Mouse (Mus musculus) adrenal gland, postnatal 4 days (tissue): ENCODE measurements around the gene Aasdh. TPM values are rescaled to one million over a fixed set of nuclear protein-coding genes. Genes with fewer than 3 reads are reported as not detected.
A peak's percentile ranks its signal among the peaks of the same experiment; 100 is the strongest.
"Not testable (repeated sequence)": the region's sequence is repeated elsewhere in the genome, so short reads cannot be mapped to it uniquely, and the experiment has no call there.

Experiments used
- DNase-seq, 2 experiments: peaks; one replicate each; pipeline ENCODE4 v3.0.0; 2021 to 2022; ENCODE audit warnings: low spot score in 2 of 2, mixed read lengths in 2 of 2
- total RNA-seq, 2 experiments: library from RNA; stranded (reverse); gene quantifications; 2 replicates each; pipeline ENCODE4 v1.2.3; 2021

Aasdh gene
- total RNA-seq, 2 experiments from 2014 or later, result 23.0 to 25.4 TPM

DNA sequence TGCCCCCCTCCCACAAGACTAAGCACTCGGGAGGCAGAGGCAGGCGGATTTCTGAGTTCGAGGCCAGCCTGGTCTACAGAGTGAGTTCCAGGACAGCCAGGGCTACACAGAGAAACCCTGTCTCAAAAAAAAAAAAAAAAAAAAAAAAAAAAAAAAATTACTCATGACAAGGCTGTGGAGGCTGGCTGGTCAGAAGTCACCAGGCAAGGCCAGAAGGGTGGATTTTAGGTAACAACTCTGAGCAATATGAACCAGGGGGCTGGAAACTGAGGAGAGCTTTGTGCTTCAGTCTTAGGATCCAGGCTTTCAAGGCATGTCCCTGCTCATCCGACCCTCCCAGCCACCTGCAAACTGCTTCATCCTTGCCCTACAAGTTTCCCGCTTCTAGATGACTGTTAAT, 7.2 kb upstream of the Aasdh start:
- DNase-seq, result not testable (repeated sequence)

DNA sequence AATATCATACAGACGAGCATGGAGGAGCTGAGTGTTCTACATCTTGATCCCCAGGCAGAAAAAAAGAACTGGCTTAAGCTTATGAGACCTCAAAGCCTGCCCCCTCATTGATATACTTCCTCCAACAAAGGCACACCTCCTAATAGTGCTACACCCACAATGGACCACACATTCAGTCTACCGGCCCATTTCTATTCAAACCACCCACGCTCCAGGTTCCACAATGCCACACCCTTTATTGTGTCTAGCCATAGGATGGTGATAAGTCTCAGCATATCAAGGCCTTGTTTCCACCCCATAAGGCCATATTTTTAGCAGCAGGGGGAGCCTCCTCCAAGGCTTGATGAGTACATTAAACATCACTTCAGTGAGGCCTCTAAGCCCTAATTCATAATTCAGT, 5.5 kb upstream of the Aasdh start:
- DNase-seq, result no peak

DNA sequence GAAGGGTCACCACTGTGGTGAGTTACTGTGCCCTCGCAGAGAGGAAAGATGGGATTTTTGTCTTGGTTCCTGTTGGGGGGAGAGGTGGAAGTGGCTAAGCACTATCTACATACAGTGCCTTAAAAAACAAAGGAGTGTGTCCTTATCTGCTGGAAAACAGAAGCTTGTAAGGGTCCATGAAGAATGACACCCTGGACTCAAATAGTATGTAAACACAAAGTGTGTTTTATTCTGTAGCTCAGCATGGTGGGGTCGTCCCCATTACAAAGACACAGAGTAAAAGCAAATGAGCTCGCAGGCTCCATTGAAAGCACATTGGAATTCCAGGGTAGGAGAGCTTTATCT, 813 bp upstream of the Aasdh start:
- no peak for DNase-seq

DNA sequence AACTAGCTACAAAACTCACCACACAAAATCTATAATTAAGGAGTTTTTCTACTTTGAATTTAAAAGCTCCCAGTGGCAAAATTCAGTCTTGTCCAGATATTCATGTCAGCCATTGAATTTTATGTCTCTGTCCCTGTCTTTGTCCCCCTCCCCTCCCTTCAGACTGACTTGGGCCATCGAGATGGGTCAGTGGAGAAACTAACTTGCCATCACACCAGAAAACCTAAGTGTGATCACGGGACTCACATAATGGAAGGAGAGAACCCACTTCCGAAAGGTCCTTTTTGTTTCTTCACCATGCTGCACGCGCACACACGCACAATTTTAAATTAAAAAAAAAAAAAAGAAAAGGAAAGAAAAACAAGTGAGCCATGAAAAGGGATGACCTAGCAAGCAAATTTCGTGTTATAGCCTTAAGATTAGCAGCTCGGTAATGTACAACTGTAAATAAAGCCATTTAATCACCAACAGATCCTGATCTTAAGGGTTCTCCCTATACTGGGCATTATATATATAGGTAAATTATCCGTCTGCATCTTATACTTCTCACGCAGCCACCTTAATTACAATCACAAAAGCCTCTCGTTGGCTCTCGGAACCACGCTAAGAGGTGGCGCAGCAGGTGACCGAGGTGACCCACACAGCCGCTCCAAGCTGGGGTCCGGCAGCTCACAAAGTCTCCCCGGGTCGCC, 455 bp downstream of the Aasdh start:
- DNase-seq, result no peak

DNA sequence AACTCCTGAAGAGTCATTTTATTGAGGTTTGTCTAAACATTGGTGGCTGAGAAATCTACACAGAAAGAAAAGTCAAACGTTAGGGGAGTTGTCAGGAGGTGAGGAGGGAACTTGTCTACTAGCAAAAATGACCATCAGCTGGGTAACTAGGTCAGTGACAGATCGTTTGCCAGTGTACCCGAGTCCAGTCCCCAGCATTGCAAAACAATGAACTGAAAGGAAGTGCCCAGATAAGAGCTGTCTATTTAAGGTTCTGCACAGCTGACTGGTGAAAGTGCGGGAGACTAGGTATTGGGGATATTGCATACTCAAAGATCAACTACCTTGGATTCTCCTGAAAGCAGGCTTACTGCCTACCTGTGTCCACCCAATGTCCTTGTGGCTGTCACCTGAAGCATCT, 3.2 kb downstream of the Aasdh start:
- no peak for DNase-seq

DNA sequence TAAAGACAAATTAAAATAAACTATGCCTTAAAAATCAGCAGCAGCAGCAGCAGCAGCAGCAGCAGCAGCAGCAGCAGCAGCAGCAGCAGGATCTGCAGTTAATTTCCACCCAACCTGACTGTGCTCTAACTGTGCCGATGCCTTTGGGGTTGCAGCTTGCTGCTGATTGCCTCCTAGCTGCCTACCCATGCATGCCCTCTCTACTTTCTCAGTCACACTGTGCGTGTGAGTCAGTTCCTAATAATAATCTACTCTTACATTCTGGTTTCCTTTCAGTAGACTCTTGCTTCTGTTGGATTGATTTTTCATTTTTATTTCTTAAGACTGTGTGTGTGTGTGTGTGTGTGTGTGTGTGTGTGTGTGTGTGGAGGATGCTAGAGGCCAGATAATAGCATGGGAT, 12.2 kb downstream of the Aasdh start:
- no peak for DNase-seq

DNA sequence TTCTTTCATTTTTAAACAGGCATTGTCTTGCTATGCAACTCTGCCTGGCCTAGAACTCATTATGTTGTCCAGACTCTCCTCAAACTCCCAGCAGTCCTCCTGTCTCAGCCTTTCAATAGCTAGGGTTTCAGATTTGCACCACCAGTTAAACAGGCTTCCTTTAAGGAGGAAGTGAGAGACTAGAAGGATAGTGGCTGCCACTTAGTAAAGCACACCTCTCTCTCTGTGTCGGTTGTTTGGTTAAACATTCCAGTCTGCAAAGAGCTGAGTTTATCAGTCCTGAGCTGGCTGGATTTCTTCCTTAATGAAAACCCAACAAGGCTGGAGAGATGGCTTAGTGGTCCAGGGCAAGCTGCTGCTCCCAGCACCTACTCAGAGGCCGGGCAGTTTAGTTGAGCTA, 12.7 kb downstream of the Aasdh start:
- DNase-seq, result no peak

DNA sequence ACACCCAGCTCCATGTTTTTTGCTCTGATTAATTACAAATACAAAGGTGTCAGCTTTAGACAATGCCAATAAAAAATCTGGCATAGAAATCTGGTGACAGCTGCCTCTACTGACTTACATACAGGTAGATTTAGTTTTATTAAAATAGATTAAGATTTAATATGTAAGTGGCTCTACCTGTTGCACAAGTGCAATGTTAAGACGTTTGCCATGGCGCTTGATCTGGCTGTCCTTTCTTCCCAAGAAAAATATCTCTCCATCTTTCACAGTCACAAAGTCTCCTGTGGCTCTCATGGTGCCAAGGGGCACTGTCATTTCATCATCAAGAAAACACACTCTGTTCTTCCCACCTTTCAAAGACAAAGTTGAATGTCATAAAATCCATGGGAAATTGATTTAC, 18.3 kb downstream of the Aasdh start:
- no peak for DNase-seq

DNA sequence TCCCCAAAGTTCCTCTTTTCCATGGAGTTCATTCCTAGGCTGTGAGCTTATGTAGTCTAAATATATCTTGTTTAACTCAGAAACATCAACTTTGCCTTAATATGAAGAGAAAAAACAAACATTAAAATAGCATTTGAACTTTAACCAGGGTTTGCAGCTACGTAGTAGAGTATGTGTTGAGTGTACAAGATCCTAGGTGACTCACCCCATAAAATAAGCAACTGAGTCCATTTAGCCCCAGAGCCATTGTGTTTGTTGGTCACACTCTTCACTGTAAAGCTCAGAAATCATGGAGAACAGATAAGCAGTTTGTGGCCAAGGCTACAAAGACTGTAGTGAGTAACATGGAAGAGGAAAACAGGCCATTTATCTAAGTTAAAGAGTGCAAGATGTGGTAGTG, 21.2 kb downstream of the Aasdh start:
- DNase-seq, result no peak

DNA sequence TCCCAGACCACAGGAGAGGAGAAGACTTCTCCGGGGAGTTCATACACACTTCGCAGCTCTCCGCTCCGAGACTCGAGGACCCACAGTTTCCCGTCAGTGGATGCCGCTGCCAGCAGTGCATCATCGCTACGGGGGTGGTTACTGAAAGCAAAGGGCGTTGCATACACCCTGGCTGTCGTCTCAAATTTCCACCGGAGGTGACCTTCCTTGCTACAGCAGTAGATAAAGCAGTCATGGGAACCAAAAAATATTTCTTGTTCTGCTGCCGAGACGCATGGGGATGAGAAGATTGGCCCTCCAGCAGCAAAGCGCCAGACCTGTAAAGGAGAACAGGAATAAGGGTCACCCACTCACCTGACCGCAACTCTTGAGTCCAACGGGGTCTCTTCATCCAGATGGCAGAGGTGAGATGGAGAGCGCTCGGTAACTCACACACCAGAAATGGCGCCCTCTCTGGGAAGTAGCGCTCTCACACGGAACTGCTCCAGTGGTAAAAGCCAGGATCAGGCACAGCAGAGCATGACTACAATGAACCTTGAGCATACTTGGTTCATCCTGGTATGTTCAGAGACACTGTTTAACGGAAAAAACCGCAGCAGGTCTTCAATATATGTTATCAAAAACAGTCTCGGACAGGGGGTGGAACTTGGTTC, 29.1 kb downstream of the Aasdh start:
- DNase-seq, result no peak

DNA sequence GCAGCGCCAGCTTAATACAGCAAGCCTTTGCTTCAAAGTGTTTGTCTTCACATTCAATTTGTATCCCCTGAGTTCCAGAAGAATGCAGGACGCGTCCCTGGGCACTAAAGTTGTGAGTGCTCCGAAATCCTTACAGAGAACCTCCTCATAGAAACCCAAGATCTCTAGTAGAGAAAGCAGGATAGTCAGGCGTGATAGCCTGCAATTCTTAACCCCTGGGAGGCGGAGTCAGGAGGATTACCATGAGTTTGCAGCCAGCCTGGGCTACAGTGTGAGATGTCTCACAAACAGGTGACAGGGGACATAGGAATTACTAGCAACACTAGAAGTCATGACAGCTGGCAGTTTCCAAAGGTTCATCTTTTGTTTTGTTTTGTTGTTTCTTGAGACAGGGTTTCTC, 35.8 kb downstream of the Aasdh start:
- no peak for DNase-seq

DNA sequence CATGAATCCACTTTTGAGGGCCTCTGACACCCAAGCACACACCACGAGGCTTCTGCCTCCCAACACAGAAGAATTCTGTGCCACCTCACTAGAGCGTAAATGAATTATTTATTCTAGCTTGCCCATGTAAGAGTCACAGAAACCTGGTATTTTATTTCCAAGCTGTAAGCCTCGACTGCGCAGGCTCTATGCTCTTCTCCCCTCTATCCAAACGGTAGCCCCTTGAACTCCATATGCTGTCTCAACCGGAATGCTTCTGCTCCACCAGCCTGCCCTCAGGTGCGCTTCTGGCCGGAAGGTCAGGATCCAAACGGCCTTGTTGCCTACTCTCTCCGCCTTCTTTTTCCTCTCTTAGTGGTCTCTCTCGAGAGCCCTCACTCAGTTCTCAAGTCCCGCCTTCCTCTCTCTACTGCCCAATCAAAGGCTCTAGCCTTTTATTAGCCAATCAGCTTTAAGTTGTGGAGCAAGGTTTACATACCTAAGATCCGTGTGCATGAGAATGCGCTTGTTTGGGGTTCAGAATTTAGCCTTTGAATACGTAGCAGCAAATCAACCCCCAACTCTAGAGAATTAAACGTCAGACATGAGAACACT, 36.5 kb downstream of the Aasdh start:
- DNase-seq, result no peak

DNA sequence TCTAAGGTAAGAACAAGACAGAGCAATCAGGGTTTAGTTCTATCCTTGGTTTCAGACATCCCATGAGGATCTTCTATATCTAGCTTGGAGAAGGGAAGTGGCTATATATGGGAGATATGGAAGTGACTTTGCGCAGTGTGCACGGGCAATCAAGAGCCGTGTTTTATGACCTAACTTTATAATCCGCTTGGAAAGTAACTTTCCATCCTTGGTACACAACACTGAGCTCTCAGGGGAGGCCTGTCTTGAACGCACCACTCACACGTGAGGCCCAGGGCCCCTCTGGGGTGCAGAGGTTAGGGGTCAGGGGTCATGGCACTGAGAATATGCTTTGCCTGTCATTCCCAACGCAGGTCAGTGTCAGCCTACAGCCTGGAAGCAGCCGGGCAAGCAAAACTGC, 38.5 kb downstream of the Aasdh start:
- no peak for DNase-seq

DNA sequence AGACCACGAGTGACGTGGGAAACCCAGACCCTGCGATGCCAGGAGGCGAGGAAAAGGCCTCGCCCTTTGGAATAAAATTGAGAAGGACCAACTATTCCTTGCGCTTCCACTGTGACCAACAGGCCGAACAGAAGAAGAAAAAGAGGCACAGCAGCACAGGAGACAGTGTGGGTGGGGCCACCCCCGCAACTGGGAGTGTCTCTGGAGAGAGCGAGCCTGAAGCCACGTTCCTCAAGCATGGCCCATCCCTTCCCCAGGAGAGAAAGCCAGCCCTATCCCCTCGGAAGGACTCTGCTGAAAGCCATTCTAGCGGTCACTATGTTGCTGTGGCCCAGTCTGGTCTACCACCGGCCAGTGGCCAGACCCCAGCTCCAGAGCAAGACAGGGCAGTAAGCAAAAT, 46.9 kb downstream of the Aasdh start:
- DNase-seq, result no peak

DNA sequence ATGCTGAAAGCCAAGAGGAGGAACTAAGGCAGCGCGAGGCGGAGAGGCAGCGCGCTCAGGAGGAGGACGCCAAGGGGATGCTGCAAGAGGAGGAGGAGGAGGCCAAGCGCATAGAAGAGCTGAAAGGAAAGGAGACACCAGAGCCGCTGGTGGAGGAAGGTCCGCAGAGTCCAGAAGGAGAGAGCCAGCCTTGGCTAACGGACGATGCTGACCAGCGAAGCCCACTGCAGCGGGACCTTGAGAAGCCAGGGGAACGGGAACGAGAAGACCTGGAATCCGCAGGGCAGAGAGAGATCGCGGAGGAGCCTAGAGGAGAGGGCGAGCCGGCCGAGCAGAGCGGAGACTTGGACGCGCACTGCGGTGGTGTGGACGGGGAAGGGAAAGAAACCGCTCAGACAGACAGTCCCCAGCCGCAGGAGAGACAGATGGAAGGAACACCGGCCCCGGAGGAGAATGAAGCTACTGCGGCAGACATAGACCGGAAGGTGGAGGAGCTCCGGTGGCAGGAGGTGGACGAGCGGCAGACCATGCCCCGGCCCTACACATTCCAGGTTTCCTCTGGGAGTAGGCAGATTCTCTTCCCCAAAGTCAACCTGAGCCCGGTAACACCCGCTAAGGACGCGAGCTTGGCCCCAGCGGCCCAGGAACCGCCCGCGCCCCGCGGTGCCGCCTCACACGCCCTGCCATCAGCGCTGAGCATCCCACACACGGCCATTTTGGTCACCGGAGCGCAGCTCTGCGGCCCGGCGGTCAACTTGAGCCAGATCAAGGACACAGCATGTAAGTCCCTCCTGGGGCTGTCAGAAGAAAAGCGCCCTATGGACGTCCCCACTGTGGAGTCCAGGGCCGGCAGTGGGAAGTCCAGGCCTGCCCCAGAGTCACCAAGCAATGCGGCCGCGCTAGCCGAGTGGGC, 48.0 kb downstream of the Aasdh start:
- DNase-seq, result no peak

DNA sequence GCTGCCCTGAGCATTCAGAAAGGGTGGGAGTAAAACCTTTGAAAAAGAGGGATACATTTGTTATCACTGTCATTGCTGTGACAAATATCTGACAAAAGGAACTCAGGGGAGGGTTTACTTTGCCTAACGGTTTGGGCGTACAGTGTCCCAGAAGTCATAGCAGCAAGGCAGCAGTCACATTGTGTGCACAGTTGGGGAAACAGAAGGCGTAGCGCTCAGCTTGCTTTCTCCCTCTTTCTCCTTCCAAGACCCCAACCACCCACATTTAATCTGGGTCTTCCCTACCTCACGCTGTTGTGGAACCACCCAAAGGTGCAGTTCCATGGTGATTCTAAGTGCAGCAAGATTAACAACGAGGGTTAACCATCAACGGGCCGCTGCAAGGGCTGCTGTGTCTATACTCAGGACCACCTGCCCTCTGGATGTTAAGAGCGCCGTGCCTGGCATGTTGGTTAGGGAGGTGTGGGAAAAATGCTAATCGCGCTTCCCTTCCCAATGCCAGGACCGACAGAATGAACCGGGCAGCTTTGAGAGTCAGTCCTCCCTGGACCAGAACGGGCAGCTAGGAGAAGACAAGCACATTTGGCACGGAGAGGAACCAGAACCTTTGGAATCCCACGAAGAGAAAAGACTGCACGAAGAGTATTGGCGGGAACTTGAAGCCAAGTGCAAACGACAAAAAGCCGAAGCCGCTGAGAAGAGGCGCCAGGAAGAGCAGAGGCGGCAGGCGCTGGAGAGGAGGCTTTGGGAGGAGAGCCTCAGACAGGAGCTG, 49.3 kb downstream of the Aasdh start:
- no peak for DNase-seq

DNA sequence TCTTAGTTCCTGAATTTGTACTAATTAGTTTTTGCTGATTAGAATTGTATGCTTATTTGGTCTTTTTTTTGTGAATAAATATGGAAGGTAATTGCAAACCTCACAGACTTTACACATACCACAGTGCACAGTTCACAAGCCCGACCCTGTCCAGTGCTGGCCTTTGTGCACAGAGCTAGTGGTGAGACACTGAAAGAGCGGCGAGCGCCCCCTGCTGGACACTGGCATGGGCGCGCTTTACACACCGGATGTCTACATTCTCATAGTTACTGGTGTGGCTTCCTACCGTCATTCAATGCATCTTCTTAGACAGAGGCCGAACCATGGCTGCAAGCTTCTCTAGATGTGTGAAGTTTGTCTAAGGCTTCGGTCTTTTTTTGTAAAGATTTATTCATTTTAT, 51.8 kb downstream of the Aasdh start:
- peak; percentile 58 to 63 for DNase-seq

DNA sequence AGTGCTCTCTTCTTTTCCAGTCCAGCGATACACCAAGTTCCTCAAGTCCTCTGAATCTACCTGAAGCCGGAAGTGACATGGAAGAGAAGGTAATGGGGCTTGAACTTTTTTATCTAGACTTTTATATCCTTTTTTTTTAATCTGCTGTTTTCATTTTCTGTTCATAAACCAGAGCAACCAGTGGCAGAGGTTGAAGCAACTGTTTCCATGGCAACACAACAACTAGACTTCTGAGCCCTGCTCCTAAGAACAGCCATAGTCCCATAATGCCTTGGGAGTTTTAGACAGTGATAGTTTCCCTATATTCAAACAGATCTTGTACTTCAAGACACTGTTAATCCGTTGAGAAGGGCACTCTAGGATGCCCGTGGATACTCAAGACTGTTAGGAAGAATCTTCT, 54.0 kb downstream of the Aasdh start:
- no peak for DNase-seq

DNA sequence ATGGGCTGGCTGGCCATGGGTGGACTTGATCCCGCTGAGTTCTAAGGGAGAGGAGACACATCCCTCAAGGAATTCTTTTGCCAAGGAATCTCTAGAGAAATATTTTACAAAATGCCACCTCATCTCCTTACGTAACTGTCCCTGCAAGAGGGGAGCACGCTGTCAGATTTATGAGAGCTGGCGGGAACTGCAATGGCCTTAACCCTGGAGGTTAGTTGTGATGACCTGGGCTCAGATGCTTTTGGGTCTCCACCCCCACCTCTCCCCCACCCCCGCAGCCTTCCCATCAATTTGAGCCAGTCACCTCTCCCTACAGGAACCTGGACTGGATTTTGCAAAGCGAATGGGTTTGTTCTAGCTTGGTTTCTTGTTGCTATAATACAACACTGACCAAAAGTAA, 58.2 kb downstream of the Aasdh start:
- no peak for DNase-seq

DNA sequence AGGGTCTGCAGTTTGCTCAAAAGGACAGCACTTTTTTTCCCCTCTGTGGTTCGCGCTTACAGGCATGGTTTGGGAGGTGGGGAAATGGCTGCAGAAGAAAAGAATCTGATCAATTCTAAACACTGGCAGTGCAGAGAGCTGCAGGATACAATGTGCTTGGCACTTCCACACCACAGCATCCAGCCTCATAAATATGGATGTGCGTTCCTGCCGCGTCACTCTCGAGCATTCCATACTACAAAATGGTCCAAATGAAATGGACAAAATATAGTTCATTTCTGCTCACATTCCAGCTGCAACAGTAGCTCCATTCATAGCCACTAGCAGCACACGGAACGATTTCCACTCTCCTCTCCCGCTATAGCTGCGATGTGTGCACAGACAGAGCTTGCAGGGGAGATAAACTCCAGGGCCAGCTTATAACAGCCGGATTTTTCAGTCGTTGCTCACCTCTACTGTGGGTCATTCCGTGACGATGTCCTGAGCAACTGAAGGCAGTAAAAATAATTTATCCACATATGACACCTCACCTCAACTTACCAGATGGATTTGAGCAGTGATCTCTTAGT, 60.6 kb downstream of the Aasdh start:
- no peak for DNase-seq
